ENCODE assay signal across 13 mouse cellular contexts in genomic region chr12:16222836-16223450, GRCm38 (mm10).
A peak's percentile ranks its signal among the peaks of the same experiment; 100 is the strongest.
DNase-seq lines count a peak whose midpoint lies in the region; ATAC-seq lines count a peak whose summit lies in the region.
"Had no signal": no experiment of that assay in that cellular context is flagged by ENCODE, and none has a peak within 500 bp of the region (broad histone marks: within the 10 kb centered on the region; RNA-seq: fewer than 3 reads in every experiment).

No protein-coding gene starts in this region.

- no peak overlapping the region for H3K4me2 ChIP-seq in forebrain, embryonic 15.5 days (replicated peaks)
- H3K4me2 ChIP-seq in forebrain, embryonic 11.5 days (ENCODE audit: low read depth, low read length, severe bottlenecking) = no peak overlapping the region
- H3K4me2 ChIP-seq in heart, embryonic 14.5 days (ENCODE audit: low read length) = peak overlapping the region; percentile 12
- H3K4me2 ChIP-seq: liver, embryonic 11.5 days had no signal

- no peaks in the 10 kb centered on the region for H3K27me3 ChIP-seq in forebrain, embryonic 15.5 days
- no peaks in the 10 kb centered on the region for H3K27me3 ChIP-seq in forebrain, embryonic 11.5 days (ENCODE audit: control insufficient read depth, insufficient read depth, low read length)
- no peaks in the 10 kb centered on the region for H3K27me3 ChIP-seq in heart, embryonic 14.5 days (ENCODE audit: control insufficient read depth, insufficient read depth, low read length)

- no peak for DNase-seq in forebrain, embryonic 11.5 days (ENCODE audit: low spot score)
- peak; percentile 16 for DNase-seq in layer of hippocampus, adult 9-11 months
- no peak for DNase-seq in layer of hippocampus, postnatal 10 days (ENCODE audit: low spot score in 2 of 2)
- DNase-seq in brain, embryonic 18.5 days (ENCODE audit: low read depth, low spot score) = peak; percentile 24
- no peak for DNase-seq in embryo, embryonic 11 days
- DNase-seq: right cerebral cortex, postnatal 4 days; thymus, adult 2 months had no signal

- ATAC-seq in forebrain, embryonic 15.5 days (replicated peaks) = peak; percentile 91
- ATAC-seq in forebrain, embryonic 11.5 days (replicated peaks; ENCODE audit: low FRiP score) = no peak
- no peak for ATAC-seq in heart, embryonic 14.5 days (ENCODE audit: insufficient number of reproducible peaks, insufficient read depth, low FRiP score, low read depth)
- ATAC-seq in megakaryocyte, adult 5-6 weeks (ENCODE audit: poor library complexity, severe bottlenecking) = no peak
- ATAC-seq: CD4-positive, CD25-positive, alpha-beta regulatory T cell, adult 4 months had no signal

- peaks cover 12% of the 10 kb centered on the region for H3K4me1 ChIP-seq in forebrain, embryonic 15.5 days
- H3K4me1 ChIP-seq in forebrain, embryonic 11.5 days (replicated peaks; ENCODE audit: control insufficient read depth, insufficient read depth, low read length) = no peaks in the 10 kb centered on the region
- peaks cover 9 to 29% of the 10 kb centered on the region in 2 experiments for H3K4me1 ChIP-seq in heart, embryonic 14.5 days (ENCODE audit: control insufficient read depth in 2 of 2, insufficient read depth in 2 of 2, low read length in 2 of 2)

- H3K9ac ChIP-seq in forebrain, embryonic 15.5 days (replicated peaks) = no peak overlapping the region
- no peak overlapping the region for H3K9ac ChIP-seq in forebrain, embryonic 11.5 days (ENCODE audit: low read length)
- H3K9ac ChIP-seq in heart, embryonic 14.5 days (ENCODE audit: low read length) = no peak overlapping the region

- H3K27ac ChIP-seq in forebrain, embryonic 15.5 days (replicated peaks) = no peak overlapping the region
- H3K27ac ChIP-seq in forebrain, embryonic 11.5 days (ENCODE audit: low read depth, low read length) = no peak overlapping the region
- H3K27ac ChIP-seq in heart, embryonic 14.5 days (replicated peaks in 1 of 2; ENCODE audit: control insufficient read depth in 1 of 2, insufficient read depth in 1 of 2, low read depth in 2 of 2, low read length in 2 of 2) = peak overlapping the region; percentile 39 to 60; a peak in 3 of 4 replicates
- H3K27ac ChIP-seq: macrophage had no signal

- WGBS in forebrain, embryonic 15.5 days = 24% methylated on average over 9 of the region's 9 CpGs
- 59% methylated on average over 9 of the region's 9 CpGs for WGBS in forebrain, embryonic 11.5 days
- WGBS in heart, embryonic 14.5 days = 43% methylated on average over 9 of the region's 9 CpGs

- H3K36me3 ChIP-seq in forebrain, embryonic 15.5 days = no peaks in the 10 kb centered on the region
- H3K36me3 ChIP-seq in forebrain, embryonic 11.5 days (ENCODE audit: control insufficient read depth, insufficient read depth, low read length) = no peaks in the 10 kb centered on the region
- H3K36me3 ChIP-seq in heart, embryonic 14.5 days (ENCODE audit: control insufficient read depth, insufficient read depth, low read length) = no peaks in the 10 kb centered on the region

- no peaks in the 10 kb centered on the region for H3K9me3 ChIP-seq in forebrain, embryonic 15.5 days
- no peaks in the 10 kb centered on the region for H3K9me3 ChIP-seq in forebrain, embryonic 11.5 days (ENCODE audit: control insufficient read depth, low read length)
- H3K9me3 ChIP-seq in heart, embryonic 14.5 days (ENCODE audit: control insufficient read depth, low read length) = no peaks in the 10 kb centered on the region

- no peak overlapping the region for H3K4me3 ChIP-seq in forebrain, embryonic 15.5 days
- H3K4me3 ChIP-seq in forebrain, embryonic 11.5 days (ENCODE audit: low read depth, low read length) = no peak overlapping the region
- H3K4me3 ChIP-seq in heart, embryonic 14.5 days (ENCODE audit: control insufficient read depth in 1 of 2, insufficient read depth in 1 of 2, low read depth in 1 of 2, low read length in 2 of 2) = no peak overlapping the region

Comparison
In these comparisons a context has a peak if more than half of its experiments do, and no peak if none do; other contexts are left out.
1. DNase-seq: peak in layer of hippocampus, adult 9-11 months (single experiment) and brain, embryonic 18.5 days (single experiment); none in forebrain, embryonic 11.5 days (single experiment), layer of hippocampus, postnatal 10 days (0 of 2) and embryo, embryonic 11 days (single experiment).
2. H3K27ac ChIP-seq: peak in heart, embryonic 14.5 days (2 of 2); none in forebrain, embryonic 15.5 days (single experiment) and forebrain, embryonic 11.5 days (single experiment).